Mouse (Mus musculus): ENCODE measurements around the gene Akr1b8. TPM values are rescaled to one million over a fixed set of nuclear protein-coding genes. Genes with fewer than 3 reads are reported as not detected.
A peak's percentile ranks its signal among the peaks of the same experiment; 100 is the strongest.

The Akr1b8 gene
- 11.3 and 11.5 TPM in 2 replicates for polyA plus RNA-seq (2014; fragmentation: Nextera tagmentation; extraction: Ambion mirVana)

DNA sequence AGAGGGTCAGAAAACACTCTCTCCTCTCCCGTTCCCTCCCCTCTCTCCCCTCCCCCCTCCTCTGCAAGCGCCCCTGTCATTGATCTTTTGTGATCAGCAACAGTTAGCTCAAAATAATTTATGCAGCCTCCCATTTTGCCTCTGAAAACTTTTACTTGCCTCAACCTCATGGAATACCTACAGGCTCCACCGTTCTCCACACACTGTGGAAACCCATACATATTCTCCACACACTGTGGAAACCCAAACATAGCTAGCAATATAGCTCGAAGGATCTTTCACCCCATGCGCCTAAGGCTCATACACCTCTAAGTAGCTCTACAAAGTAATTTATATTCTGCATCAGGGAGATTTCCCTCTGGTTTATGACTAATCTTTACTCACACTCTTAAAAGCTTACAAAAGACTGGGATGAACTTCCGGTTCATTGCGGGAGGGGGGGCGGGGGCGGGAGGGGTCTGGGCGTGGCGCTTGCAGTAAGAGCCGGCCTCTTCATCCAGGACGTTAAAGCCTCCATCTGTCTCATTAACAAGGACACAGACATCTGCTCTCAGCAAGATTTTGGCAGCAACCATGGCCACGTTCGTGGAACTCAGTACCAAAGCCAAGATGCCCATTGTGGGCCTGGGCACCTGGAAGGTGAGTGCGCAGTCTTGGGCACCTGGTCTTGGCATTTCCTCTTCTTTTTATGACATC lies at the start of gene Akr1b8:
Gene Akr1b8 (plus strand): TSS at position 462 of the 696 bp plus-strand sequence.
- Histone ChIP-seq H3K27ac (replicated peaks in 1 of 2; ENCODE audit: control insufficient read depth in 1 of 2, insufficient read depth in 1 of 2, low read depth in 2 of 2, low read length in 2 of 2) (peak within 1 kb of the TSS; percentile 66 to 67), H3K4me2 (ENCODE audit: low read length) (peak within 1 kb of the TSS; percentile 71), H3K27me3 (ENCODE audit: control insufficient read depth, insufficient read depth, low read length) (no peaks in the 10 kb centered on the region), H3K4me1 (ENCODE audit: control insufficient read depth in 2 of 2, insufficient read depth in 2 of 2, low read length in 2 of 2) (peaks cover 6 to 11% of the 10 kb centered on the region in 2 experiments), H3K4me3 (ENCODE audit: control insufficient read depth in 1 of 2, insufficient read depth in 1 of 2, low read depth in 1 of 2, low read length in 2 of 2) (peak within 1 kb of the TSS; percentile 25 to 33; a peak in 3 of 4 replicates), H3K36me3 (ENCODE audit: control insufficient read depth, insufficient read depth, low read length) (no peaks in the 10 kb centered on the region), H3K9ac (ENCODE audit: low read length) (peak within 1 kb of the TSS; percentile 64), H3K9me3 (ENCODE audit: control insufficient read depth, low read length) (no peaks in the 10 kb centered on the region)
- no peak for ATAC-seq (ENCODE audit: insufficient number of reproducible peaks, insufficient read depth, low FRiP score, low read depth)
- WGBS: 9% methylated on average over 16 of the region's 16 CpGs

DNA sequence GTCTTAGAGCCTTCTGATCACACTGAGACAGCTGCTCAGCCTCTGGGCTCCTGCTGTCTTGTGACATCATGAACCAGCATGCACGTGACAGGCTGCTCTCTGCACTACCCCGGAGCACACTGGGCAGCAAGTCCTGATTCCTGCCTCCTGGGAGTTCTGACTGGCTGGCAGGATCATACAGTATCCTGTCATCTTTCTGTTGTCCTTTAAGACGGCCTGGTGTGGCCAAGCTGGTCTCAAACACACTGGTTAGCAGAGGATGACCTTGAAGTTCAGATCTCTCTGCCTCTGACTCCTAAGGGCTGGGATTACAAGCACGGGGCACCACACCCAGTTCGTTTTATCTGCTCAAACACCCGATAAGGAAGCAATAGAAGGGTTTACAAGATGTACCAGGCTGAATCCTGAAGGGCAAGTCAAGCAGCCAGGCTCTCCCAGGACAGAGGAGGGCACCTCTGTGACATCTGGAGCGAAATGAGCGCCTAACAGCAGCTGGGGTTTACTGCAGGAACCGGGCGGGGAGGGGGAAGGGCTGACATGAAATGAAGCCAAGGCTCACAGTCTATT lies 49.2 kb upstream of the Akr1b8 start:
- H3K27ac ChIP-seq (replicated peaks in 1 of 2; ENCODE audit: control insufficient read depth in 1 of 2, insufficient read depth in 1 of 2, low read depth in 2 of 2, low read length in 2 of 2): peak overlapping the region; percentile 10 to 46; a peak in 2 of 4 replicates
- H3K4me3 ChIP-seq (ENCODE audit: control insufficient read depth in 1 of 2, insufficient read depth in 1 of 2, low read depth in 1 of 2, low read length in 2 of 2): no peak overlapping the region
- 47% methylated on average over 10 of the region's 10 CpGs for WGBS
- ATAC-seq (ENCODE audit: insufficient number of reproducible peaks, insufficient read depth, low FRiP score, low read depth): no peak
- peaks cover 51% of the 10 kb centered on the region for H3K36me3 ChIP-seq (ENCODE audit: control insufficient read depth, insufficient read depth, low read length)
- no peaks in the 10 kb centered on the region for H3K9me3 ChIP-seq (ENCODE audit: control insufficient read depth, low read length)
- H3K9ac ChIP-seq (ENCODE audit: low read length): no peak overlapping the region
- H3K27me3 ChIP-seq (ENCODE audit: control insufficient read depth, insufficient read depth, low read length): no peaks in the 10 kb centered on the region
- H3K4me2 ChIP-seq (ENCODE audit: low read length): no peak overlapping the region
- H3K4me1 ChIP-seq (ENCODE audit: control insufficient read depth in 2 of 2, insufficient read depth in 2 of 2, low read length in 2 of 2): peaks cover 4 to 5% of the 10 kb centered on the region in 2 experiments; a peak in 2 of 4 replicates

DNA sequence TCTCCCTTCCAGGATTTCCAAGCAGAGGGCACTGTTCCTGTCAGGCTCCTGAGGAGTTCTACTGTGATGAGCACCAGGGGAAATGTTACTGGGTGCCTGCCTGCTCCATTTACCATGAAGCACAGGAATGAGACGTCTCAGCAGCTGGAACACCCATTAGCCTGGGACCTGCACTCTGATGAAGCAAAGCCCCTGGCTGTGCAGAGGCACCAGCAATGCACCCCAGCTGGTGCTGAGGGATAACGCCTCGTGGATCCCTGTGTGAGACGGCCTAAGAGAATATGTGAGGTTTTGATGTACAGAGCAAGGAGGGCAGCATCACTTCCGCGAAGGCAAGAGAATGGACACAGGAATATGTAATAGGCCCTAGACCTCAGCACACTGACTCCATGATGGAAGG lies 47.1 kb upstream of the Akr1b8 start:
- WGBS: 88% methylated on average over 6 of the region's 6 CpGs
- no peak overlapping the region for H3K4me2 ChIP-seq (ENCODE audit: low read length)
- peaks cover 71% of the 10 kb centered on the region for H3K36me3 ChIP-seq (ENCODE audit: control insufficient read depth, insufficient read depth, low read length)
- no peak overlapping the region for H3K27ac ChIP-seq (replicated peaks in 1 of 2; ENCODE audit: control insufficient read depth in 1 of 2, insufficient read depth in 1 of 2, low read depth in 2 of 2, low read length in 2 of 2)
- H3K27me3 ChIP-seq (ENCODE audit: control insufficient read depth, insufficient read depth, low read length): no peaks in the 10 kb centered on the region
- H3K4me1 ChIP-seq (ENCODE audit: control insufficient read depth in 2 of 2, insufficient read depth in 2 of 2, low read length in 2 of 2): peaks cover 4 to 5% of the 10 kb centered on the region in 2 experiments; a peak in 2 of 4 replicates
- H3K9me3 ChIP-seq (ENCODE audit: control insufficient read depth, low read length): no peaks in the 10 kb centered on the region
- no peak for ATAC-seq (ENCODE audit: insufficient number of reproducible peaks, insufficient read depth, low FRiP score, low read depth)
- no peak overlapping the region for H3K9ac ChIP-seq (ENCODE audit: low read length)
- H3K4me3 ChIP-seq (ENCODE audit: control insufficient read depth in 1 of 2, insufficient read depth in 1 of 2, low read depth in 1 of 2, low read length in 2 of 2): no peak overlapping the region

DNA sequence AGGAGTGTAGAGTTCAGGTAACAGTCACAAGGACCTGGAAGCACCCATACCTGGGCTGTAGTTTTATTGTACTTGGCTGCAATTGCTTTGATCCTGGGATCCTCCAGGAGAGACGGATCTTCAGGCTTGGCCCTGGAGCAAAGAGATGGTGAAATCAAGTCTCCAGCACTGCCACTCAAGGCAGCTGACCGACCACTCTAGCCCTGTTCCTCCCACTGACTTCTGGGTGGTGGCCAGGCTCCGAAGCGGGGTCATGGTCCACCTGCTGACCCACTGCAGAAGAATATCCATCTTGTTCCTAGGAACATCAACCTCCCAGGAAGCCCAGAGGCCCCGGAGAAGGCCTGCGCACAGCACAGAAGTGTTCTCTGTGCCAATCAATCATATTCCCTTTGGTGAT lies 44.4 kb upstream of the Akr1b8 start:
- Histone ChIP-seq H3K27me3 (ENCODE audit: control insufficient read depth, insufficient read depth, low read length) (no peaks in the 10 kb centered on the region), H3K36me3 (ENCODE audit: control insufficient read depth, insufficient read depth, low read length) (peaks cover 75% of the 10 kb centered on the region), H3K4me2 (ENCODE audit: low read length) (no peak overlapping the region), H3K27ac (replicated peaks in 1 of 2; ENCODE audit: control insufficient read depth in 1 of 2, insufficient read depth in 1 of 2, low read depth in 2 of 2, low read length in 2 of 2) (no peak overlapping the region), H3K9me3 (ENCODE audit: control insufficient read depth, low read length) (no peaks in the 10 kb centered on the region), H3K9ac (ENCODE audit: low read length) (no peak overlapping the region), H3K4me3 (ENCODE audit: control insufficient read depth in 1 of 2, insufficient read depth in 1 of 2, low read depth in 1 of 2, low read length in 2 of 2) (no peak overlapping the region), H3K4me1 (ENCODE audit: control insufficient read depth in 2 of 2, insufficient read depth in 2 of 2, low read length in 2 of 2) (peaks cover 4 to 5% of the 10 kb centered on the region in 2 experiments; a peak in 2 of 4 replicates)
- WGBS: 90% methylated on average over 6 of the region's 6 CpGs
- ATAC-seq (ENCODE audit: insufficient number of reproducible peaks, insufficient read depth, low FRiP score, low read depth): no peak

DNA sequence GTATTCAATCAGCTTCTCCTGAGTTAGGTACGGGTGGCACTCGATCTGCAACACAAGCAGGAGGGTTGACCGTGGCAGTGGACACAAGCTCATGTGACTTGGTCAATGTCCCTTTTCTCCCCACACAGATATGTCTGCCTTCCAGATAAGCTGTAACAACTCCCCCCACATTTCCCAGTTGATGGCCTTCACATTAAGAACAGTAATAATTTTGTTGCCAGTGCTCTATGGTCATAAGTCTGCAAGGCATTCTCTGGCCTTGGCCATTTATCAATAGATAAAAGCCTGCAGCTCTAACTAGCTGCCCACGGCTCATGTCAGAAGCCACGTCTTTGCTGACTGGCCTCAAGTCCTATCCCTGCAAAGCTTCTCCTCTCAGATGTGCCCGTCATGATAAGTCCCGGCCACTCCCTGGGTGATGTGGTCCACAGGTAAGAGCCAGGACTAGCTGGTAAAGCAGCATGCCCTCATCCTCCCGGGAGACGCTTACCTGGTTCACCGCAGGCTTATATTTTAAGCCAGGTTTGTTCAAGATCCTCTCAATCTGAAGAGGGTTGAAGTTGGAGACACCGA lies 43.8 kb upstream of the Akr1b8 start:
- H3K9ac ChIP-seq (ENCODE audit: low read length): no peak overlapping the region
- no peaks in the 10 kb centered on the region for H3K9me3 ChIP-seq (ENCODE audit: control insufficient read depth, low read length)
- ATAC-seq (ENCODE audit: insufficient number of reproducible peaks, insufficient read depth, low FRiP score, low read depth): no peak
- H3K4me2 ChIP-seq (ENCODE audit: low read length): no peak overlapping the region
- H3K4me3 ChIP-seq (ENCODE audit: control insufficient read depth in 1 of 2, insufficient read depth in 1 of 2, low read depth in 1 of 2, low read length in 2 of 2): no peak overlapping the region
- H3K4me1 ChIP-seq (ENCODE audit: control insufficient read depth in 2 of 2, insufficient read depth in 2 of 2, low read length in 2 of 2): 0 out of 4 replicates have a peak, but pooled peaks cover 0 to 3% of the 10 kb centered on the region in 2 experiments
- H3K36me3 ChIP-seq (ENCODE audit: control insufficient read depth, insufficient read depth, low read length): peaks cover 71% of the 10 kb centered on the region
- 88% methylated on average over 11 of the region's 11 CpGs for WGBS
- H3K27ac ChIP-seq (replicated peaks in 1 of 2; ENCODE audit: control insufficient read depth in 1 of 2, insufficient read depth in 1 of 2, low read depth in 2 of 2, low read length in 2 of 2): no peak overlapping the region
- H3K27me3 ChIP-seq (ENCODE audit: control insufficient read depth, insufficient read depth, low read length): no peaks in the 10 kb centered on the region

DNA sequence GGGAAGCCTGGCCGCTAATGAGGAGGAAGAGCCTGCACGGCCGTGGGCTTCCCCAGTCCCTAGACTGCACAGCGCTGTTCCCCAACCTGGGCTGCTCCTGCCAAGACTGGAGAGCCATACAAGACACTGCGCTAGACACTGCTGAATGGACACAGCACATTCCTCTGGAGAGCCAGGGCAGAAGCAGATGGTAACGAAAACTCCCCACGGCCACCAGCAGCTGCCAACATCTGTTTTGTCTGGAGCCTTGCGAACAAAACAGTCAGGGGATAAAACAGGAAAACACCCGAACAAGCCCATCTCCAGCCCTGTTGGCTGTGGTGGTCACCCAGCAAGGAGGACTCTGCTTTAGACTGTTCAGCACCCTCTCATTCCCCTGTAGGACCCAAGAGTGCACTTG lies 40.5 kb upstream of the Akr1b8 start:
- Histone ChIP-seq H3K36me3 (ENCODE audit: control insufficient read depth, insufficient read depth, low read length) (peaks cover 39% of the 10 kb centered on the region), H3K27me3 (ENCODE audit: control insufficient read depth, insufficient read depth, low read length) (no peaks in the 10 kb centered on the region), H3K4me1 (ENCODE audit: control insufficient read depth in 2 of 2, insufficient read depth in 2 of 2, low read length in 2 of 2) (peaks cover 0 to 21% of the 10 kb centered on the region in 2 experiments), H3K4me3 (ENCODE audit: control insufficient read depth in 1 of 2, insufficient read depth in 1 of 2, low read depth in 1 of 2, low read length in 2 of 2) (no peak overlapping the region), H3K9me3 (ENCODE audit: control insufficient read depth, low read length) (no peaks in the 10 kb centered on the region), H3K27ac (replicated peaks in 1 of 2; ENCODE audit: control insufficient read depth in 1 of 2, insufficient read depth in 1 of 2, low read depth in 2 of 2, low read length in 2 of 2) (no peak overlapping the region), H3K4me2 (ENCODE audit: low read length) (no peak overlapping the region), H3K9ac (ENCODE audit: low read length) (no peak overlapping the region)
- 85% methylated on average over 9 of the region's 9 CpGs for WGBS
- ATAC-seq (ENCODE audit: insufficient number of reproducible peaks, insufficient read depth, low FRiP score, low read depth): no peak

DNA sequence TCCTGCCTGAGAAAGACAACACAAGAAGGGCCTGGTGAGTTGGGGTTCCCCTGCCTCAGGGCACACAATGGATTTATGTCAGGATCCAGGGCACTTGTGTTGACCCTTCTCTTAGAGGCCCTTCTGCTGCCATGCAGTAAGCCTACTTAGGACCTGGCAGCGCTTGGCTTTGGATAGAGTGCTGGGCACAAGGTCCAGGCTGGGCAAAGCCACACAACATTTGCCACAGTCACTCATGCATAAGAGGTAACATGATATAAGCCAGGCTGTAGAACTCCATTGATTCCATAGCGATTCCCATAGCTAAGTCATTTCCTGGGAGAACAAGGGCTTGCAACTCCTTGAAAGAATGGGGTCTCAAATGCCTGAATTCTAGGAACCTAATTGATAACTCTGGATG lies 40.0 kb upstream of the Akr1b8 start:
- no peak for ATAC-seq (ENCODE audit: insufficient number of reproducible peaks, insufficient read depth, low FRiP score, low read depth)
- no peak overlapping the region for H3K4me3 ChIP-seq (ENCODE audit: control insufficient read depth in 1 of 2, insufficient read depth in 1 of 2, low read depth in 1 of 2, low read length in 2 of 2)
- no peak overlapping the region for H3K27ac ChIP-seq (replicated peaks in 1 of 2; ENCODE audit: control insufficient read depth in 1 of 2, insufficient read depth in 1 of 2, low read depth in 2 of 2, low read length in 2 of 2)
- H3K9ac ChIP-seq (ENCODE audit: low read length): no peak overlapping the region
- no peaks in the 10 kb centered on the region for H3K9me3 ChIP-seq (ENCODE audit: control insufficient read depth, low read length)
- no peaks in the 10 kb centered on the region for H3K27me3 ChIP-seq (ENCODE audit: control insufficient read depth, insufficient read depth, low read length)
- H3K4me2 ChIP-seq (ENCODE audit: low read length): no peak overlapping the region
- whole genome bisulfite sequencing: 97% methylated on average over 2 of the region's 2 CpGs
- H3K36me3 ChIP-seq (ENCODE audit: control insufficient read depth, insufficient read depth, low read length): peaks cover 34% of the 10 kb centered on the region
- peaks cover 0 to 22% of the 10 kb centered on the region in 2 experiments for H3K4me1 ChIP-seq (ENCODE audit: control insufficient read depth in 2 of 2, insufficient read depth in 2 of 2, low read length in 2 of 2)

Data from heart, embryonic 14.5 days (tissue).